ENCODE assay signal across 8 mouse cellular contexts in genomic region chr11:69122336-69122951, GRCm38 (mm10). TPM values are rescaled to one million over a fixed set of nuclear protein-coding genes. Genes with fewer than 3 reads are reported as not detected.
DNase-seq lines count a peak whose midpoint lies in the region; ATAC-seq lines count a peak whose summit lies in the region.

Gene 9130213A22Rik (minus strand): TSS chr11:69122589.

- peak within 1 kb of the TSS; percentile 84 for H3K9ac ChIP-seq in embryonic facial prominence, embryonic 13.5 days
- peak within 1 kb of the TSS; percentile 71 for H3K9ac ChIP-seq in kidney, embryonic 16.5 days (replicated peaks; ENCODE audit: low read length)
- peak within 1 kb of the TSS; percentile 74 for H3K9ac ChIP-seq in liver, embryonic 12.5 days
- H3K9ac ChIP-seq in stomach, embryonic 15.5 days: peak within 1 kb of the TSS; percentile 63

- ATAC-seq in embryonic facial prominence, embryonic 13.5 days (ENCODE audit: insufficient number of reproducible peaks, insufficient read depth, low FRiP score, low TSS enrichment, low read depth): peak; percentile 73
- peak; percentile 74 for ATAC-seq in kidney, embryonic 16.5 days (ENCODE audit: low FRiP score, low TSS enrichment)
- peak; percentile 19 for ATAC-seq in liver, embryonic 12.5 days
- peak; percentile 62 for ATAC-seq in stomach, embryonic 15.5 days (ENCODE audit: insufficient read depth, low FRiP score, low read depth)

- peak within 1 kb of the TSS; percentile 97 for H3K4me2 ChIP-seq in embryonic facial prominence, embryonic 13.5 days
- H3K4me2 ChIP-seq in kidney, embryonic 16.5 days (replicated peaks; ENCODE audit: low read depth, low read length): peak within 1 kb of the TSS; percentile 88
- peak within 1 kb of the TSS; percentile 99 for H3K4me2 ChIP-seq in liver, embryonic 12.5 days
- peak within 1 kb of the TSS; percentile 95 for H3K4me2 ChIP-seq in stomach, embryonic 15.5 days

- peak; percentile 90 for DNase-seq in 3134 (ENCODE audit: extremely low read depth, insufficient read length, low spot score)
- peak; percentile 92 for DNase-seq in adrenal gland, postnatal 10 days
- peak; percentile 96 for DNase-seq in heart, embryonic 10.5 days (ENCODE audit: low spot score)
- DNase-seq in natural killer cell, adult 2 months (ENCODE audit: low spot score in 2 of 2): peak; percentile 85 to 91

- no peaks in the 10 kb centered on the region for H3K9me3 ChIP-seq in embryonic facial prominence, embryonic 13.5 days
- no peaks in the 10 kb centered on the region for H3K9me3 ChIP-seq in heart, embryonic 10.5 days
- H3K9me3 ChIP-seq in kidney, embryonic 16.5 days (ENCODE audit: low read length): no peaks in the 10 kb centered on the region
- no peaks in the 10 kb centered on the region for H3K9me3 ChIP-seq in liver, embryonic 12.5 days (replicated peaks)
- no peaks in the 10 kb centered on the region for H3K9me3 ChIP-seq in stomach, embryonic 15.5 days

- H3K4me1 ChIP-seq in embryonic facial prominence, embryonic 13.5 days: peaks cover 42% of the 10 kb centered on the region
- peaks cover 60% of the 10 kb centered on the region for H3K4me1 ChIP-seq in heart, embryonic 10.5 days
- H3K4me1 ChIP-seq in kidney, embryonic 16.5 days (ENCODE audit: insufficient read depth, low read length): peaks cover 31% of the 10 kb centered on the region
- H3K4me1 ChIP-seq in liver, embryonic 12.5 days: peaks cover 68% of the 10 kb centered on the region
- peaks cover 37% of the 10 kb centered on the region for H3K4me1 ChIP-seq in stomach, embryonic 15.5 days

- peaks cover 19% of the 10 kb centered on the region for H3K27me3 ChIP-seq in embryonic facial prominence, embryonic 13.5 days
- peaks cover 5% of the 10 kb centered on the region; the same call in 1 of the 2 replicates for H3K27me3 ChIP-seq in heart, embryonic 10.5 days (ENCODE audit: insufficient read depth, poor library complexity, severe bottlenecking)
- no peaks in the 10 kb centered on the region for H3K27me3 ChIP-seq in kidney, embryonic 16.5 days (ENCODE audit: insufficient read depth, low read length)
- H3K27me3 ChIP-seq in liver, embryonic 12.5 days (replicated peaks): peaks cover 51% of the 10 kb centered on the region
- H3K27me3 ChIP-seq in stomach, embryonic 15.5 days (replicated peaks): no peaks in the 10 kb centered on the region

- H3K4me3 ChIP-seq in embryonic facial prominence, embryonic 13.5 days: peak within 1 kb of the TSS; percentile 85
- peak within 1 kb of the TSS; percentile 86 for H3K4me3 ChIP-seq in heart, embryonic 10.5 days
- H3K4me3 ChIP-seq in kidney, embryonic 16.5 days (ENCODE audit: low read length): peak within 1 kb of the TSS; percentile 58
- peak within 1 kb of the TSS; percentile 75 for H3K4me3 ChIP-seq in liver, embryonic 12.5 days
- H3K4me3 ChIP-seq in stomach, embryonic 15.5 days (replicated peaks): peak within 1 kb of the TSS; percentile 82

- no peaks in the 10 kb centered on the region for H3K36me3 ChIP-seq in embryonic facial prominence, embryonic 13.5 days
- H3K36me3 ChIP-seq in heart, embryonic 10.5 days: no peaks in the 10 kb centered on the region
- H3K36me3 ChIP-seq in kidney, embryonic 16.5 days (ENCODE audit: insufficient read depth, low read length): no peaks in the 10 kb centered on the region
- no peaks in the 10 kb centered on the region for H3K36me3 ChIP-seq in liver, embryonic 12.5 days
- no peaks in the 10 kb centered on the region for H3K36me3 ChIP-seq in stomach, embryonic 15.5 days

- WGBS in embryonic facial prominence, embryonic 13.5 days: under 1% methylated on average over 66 of the region's 66 CpGs
- WGBS in heart, embryonic 10.5 days: 1% methylated on average over 63 of the region's 66 CpGs
- WGBS in kidney, embryonic 16.5 days: under 1% methylated on average over 65 of the region's 66 CpGs
- under 1% methylated on average over 66 of the region's 66 CpGs for WGBS in liver, embryonic 12.5 days (ENCODE audit: insufficient replicate concordance)
- under 1% methylated on average over 66 of the region's 66 CpGs for WGBS in stomach, embryonic 15.5 days

- H3K27ac ChIP-seq in embryonic facial prominence, embryonic 13.5 days: peak within 1 kb of the TSS; percentile 88
- peak within 1 kb of the TSS; percentile 88 for H3K27ac ChIP-seq in heart, embryonic 10.5 days
- H3K27ac ChIP-seq in kidney, embryonic 16.5 days (ENCODE audit: low read length): peak within 1 kb of the TSS; percentile 86
- H3K27ac ChIP-seq in liver, embryonic 12.5 days: peak within 1 kb of the TSS; percentile 73
- H3K27ac ChIP-seq in stomach, embryonic 15.5 days: peak within 1 kb of the TSS; percentile 94

RNA-seq across cellular contexts. Expression of gene 9130213A22Rik, which starts in this region (rescaled TPM):
- under 1 TPM; 0.48 to 0.66 TPM for total RNA-seq in adrenal gland, postnatal 10 days (2021)
- 0.13 and 0.17 TPM in 2 replicates for polyA plus RNA-seq in embryonic facial prominence, embryonic 13.5 days (2015; fragmentation: Nextera tagmentation; extraction: Ambion mirVana)
- 0.16 and 0.17 TPM in 2 replicates for polyA plus RNA-seq in heart, embryonic 10.5 days (2016; fragmentation: Nextera tagmentation; extraction: Ambion mirVana)
- 0.33 and 0.42 TPM in 2 replicates for polyA plus RNA-seq in kidney, embryonic 16.5 days (2015; fragmentation: Nextera tagmentation; extraction: Ambion mirVana)
- 0.14 TPM in 1 of 2 replicates, not detected in the other for polyA plus RNA-seq in liver, embryonic 12.5 days (2016; fragmentation: Nextera tagmentation; extraction: Ambion mirVana)
- 0.37 TPM in 2 replicates for polyA plus RNA-seq in stomach, embryonic 15.5 days (2015; fragmentation: Nextera tagmentation; extraction: Ambion mirVana)

Comparison
In these comparisons a context has a peak if more than half of its experiments do, and no peak if none do; other contexts are left out.
1. Peak in every context shown above with its lines: DNase-seq, ATAC-seq, H3K4me3 ChIP-seq and H3K27ac ChIP-seq.
2. Peak in DNase-seq in adrenal gland, postnatal 10 days; RNA of the gene not detected or under 1 TPM.
3. Peak in ATAC-seq, H3K4me3 ChIP-seq, H3K27ac ChIP-seq, H3K9ac ChIP-seq and H3K4me2 ChIP-seq in embryonic facial prominence, embryonic 13.5 days; RNA of the gene not detected or under 1 TPM.
4. Peak in DNase-seq, H3K4me3 ChIP-seq and H3K27ac ChIP-seq in heart, embryonic 10.5 days; RNA of the gene not detected or under 1 TPM.
5. Peak in ATAC-seq, H3K4me3 ChIP-seq, H3K27ac ChIP-seq, H3K9ac ChIP-seq and H3K4me2 ChIP-seq in kidney, embryonic 16.5 days; RNA of the gene not detected or under 1 TPM.
6. Peak in ATAC-seq, H3K4me3 ChIP-seq, H3K27ac ChIP-seq, H3K9ac ChIP-seq and H3K4me2 ChIP-seq in liver, embryonic 12.5 days; RNA of the gene not detected or under 1 TPM.
7. Peak in ATAC-seq, H3K4me3 ChIP-seq, H3K27ac ChIP-seq, H3K9ac ChIP-seq and H3K4me2 ChIP-seq in stomach, embryonic 15.5 days; RNA of the gene not detected or under 1 TPM.
8. ATAC-seq: peak in every context shown above with its lines; median percentile 74 in kidney, embryonic 16.5 days; 73 in embryonic facial prominence, embryonic 13.5 days; 62 in stomach, embryonic 15.5 days; 19 in liver, embryonic 12.5 days.